Mouse (Mus musculus) gastrocnemius, adult 2 months (tissue): ENCODE results near the gene Ambra1. TPM values are rescaled to one million over a fixed set of nuclear protein-coding genes. Genes with fewer than 3 reads are reported as not detected.

Experiments
- DNase-seq: peaks from one replicate; pipeline ENCODE4 v3.0.0; 2022
- H3K27ac ChIP-seq: fragments of 200-600 bp; 2 replicates; pipeline ENCODE4 v1.8.1; 2022; ENCODE audit warnings: mild to moderate bottlenecking
- H3K4me3 ChIP-seq: fragments of 200-600 bp; 2 replicates; pipeline ENCODE4 v1.8.1; 2022; ENCODE audit warnings: mild to moderate bottlenecking, moderate library complexity
- CTCF ChIP-seq: fragments of 200-600 bp; IDR thresholded peaks from 2 replicates; pipeline ENCODE4 v1.8.1; 2022; ENCODE audit warnings: antibody characterized with exemption, mild to moderate bottlenecking, moderate library complexity
- intact Hi-C: fragments of 180-260 bp; cut with DNase I; formaldehyde crosslinking; loops from one replicate; pipeline ENCODE4 v1.15.1; 2025
- total RNA-seq, 2 experiments: library from RNA; stranded (reverse); gene quantifications; 2 replicates each; pipeline ENCODE4 v1.2.3; 2021

The Ambra1 gene
- total RNA-seq, 2 experiments from 2014 or later, result 16.7 to 18.1 TPM

DNA sequence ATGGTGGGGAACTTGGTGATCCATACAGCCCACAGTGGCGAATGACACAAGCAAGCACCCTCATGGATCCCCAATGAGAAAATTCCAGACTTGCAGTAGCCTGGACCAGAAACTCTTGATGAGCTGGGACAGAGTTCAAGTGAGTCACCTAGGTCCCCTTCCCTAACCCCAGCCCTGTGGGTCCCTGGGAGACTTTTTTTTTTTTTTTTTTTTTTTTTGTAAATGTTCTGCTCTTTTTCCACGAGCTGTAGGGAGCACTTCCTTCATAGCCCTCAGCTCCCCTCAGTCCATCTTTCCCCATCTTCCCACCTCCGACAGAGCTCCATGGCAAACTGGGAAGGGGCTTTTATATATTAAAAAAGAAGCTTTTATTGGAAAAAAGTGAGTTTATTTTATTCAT is 199.5 kb downstream of the Ambra1 start:
- intact Hi-C loops, result no loop called here
- no peak overlapping the region for H3K4me3 ChIP-seq

DNA sequence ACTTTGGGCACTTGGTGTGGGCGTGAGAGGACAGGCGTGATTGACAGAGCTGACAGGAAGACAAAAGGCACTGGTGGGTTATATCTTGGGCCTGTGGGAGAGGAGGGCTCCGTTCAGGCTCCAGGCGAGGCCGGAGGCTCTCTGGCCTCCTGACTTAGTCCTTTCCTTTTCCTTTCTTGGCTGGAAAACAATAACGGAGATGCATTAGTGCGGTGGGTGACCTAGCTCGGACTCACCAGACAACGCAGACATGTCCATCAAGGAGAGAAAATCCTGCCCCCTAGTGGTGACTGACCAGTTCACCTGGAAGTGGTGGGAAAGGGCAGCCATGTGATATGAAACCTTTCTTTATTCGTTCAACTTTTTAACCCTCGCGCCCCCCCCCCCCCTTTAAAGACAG is 200.0 kb downstream of the Ambra1 start:
- intact Hi-C loops, result no loop called here
- peak overlapping the region; percentile 60 for H3K4me3 ChIP-seq

More for the DNA sequence above, 199.5 kb downstream of the Ambra1 start:
- no peak overlapping the region for H3K27ac ChIP-seq
- no peak for TF ChIP-seq CTCF
- DNase-seq, result no peak

DNA sequence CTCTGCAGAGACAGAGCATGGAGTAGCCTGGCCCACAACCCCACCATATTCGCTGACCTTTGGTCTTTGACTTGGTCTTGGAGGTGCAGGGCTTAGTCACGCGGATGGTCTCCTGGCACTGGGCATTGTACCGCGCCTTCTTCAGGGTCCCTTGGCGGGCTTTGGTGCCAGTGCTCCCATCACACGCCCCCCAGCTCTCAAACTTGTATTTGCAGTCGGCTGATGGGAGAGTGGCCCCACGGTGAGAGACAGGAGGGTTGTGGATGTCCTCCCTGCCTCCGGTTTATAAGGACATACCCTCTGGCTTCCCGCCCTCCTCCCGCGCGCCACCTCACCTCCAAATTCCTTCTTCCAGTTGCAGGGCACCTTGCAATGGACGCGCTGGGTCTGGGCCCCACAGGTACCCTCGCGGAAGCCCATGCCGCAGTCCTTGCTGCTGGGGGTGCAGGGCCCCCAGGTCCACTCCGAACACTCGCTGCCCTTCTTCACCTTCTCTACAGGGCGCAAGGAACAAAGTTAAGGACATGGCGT is 200.9 kb downstream of the Ambra1 start:
- no peak for TF ChIP-seq CTCF
- peak overlapping the region; percentile 60 for H3K4me3 ChIP-seq
- no peak overlapping the region for H3K27ac ChIP-seq
- intact Hi-C loops, result no loop called here
- no peak for DNase-seq

More for the DNA sequence above, 200.0 kb downstream of the Ambra1 start:
- DNase-seq, result peak; percentile 71
- peak; percentile 76 for TF ChIP-seq CTCF
- no peak overlapping the region for H3K27ac ChIP-seq

DNA sequence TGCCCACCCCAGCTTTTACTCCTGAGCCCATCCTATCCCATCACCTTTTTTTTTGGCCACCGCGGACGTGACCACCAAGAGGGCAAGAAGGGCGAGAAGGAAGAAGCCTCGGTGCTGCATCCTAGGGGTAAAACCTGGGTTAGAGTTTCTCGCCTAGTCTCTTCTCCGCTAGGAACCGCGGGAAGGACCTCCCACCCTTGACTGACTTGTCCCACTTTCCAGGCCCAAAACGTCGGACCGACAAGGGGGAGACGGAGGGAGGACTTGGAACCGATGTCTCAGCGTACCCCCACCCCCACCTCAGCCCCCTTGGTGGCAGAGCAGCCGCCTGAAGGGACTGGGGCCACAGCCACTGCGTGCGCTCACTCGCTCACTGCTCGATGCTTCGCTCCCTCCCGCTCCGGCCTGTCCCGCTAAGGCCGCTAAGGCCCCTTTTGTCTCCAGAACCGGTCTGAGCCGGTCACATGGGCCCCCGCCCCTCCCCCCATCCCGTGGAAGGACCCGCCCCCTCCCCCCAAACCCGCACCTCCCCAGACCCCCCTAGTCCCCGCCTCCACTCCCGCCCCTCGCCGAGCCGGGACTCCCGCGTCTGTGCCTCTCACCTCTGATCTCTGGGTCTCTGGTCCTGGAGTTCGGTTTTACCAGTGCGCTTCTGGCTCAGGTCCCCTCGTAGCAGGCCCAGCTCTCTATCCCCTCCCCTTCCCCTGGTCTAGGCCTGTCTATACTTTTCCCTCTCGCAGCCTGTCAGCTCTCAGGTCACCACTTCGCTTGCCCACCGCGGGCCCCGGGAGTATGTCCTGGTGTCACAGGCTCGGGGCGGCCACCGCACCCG is 201.6 kb downstream of the Ambra1 start:
- Histone ChIP-seq H3K27ac (no peak overlapping the region), H3K4me3 (peak overlapping the region; percentile 60)
- DNase-seq, result no peak
- intact Hi-C loops, result no loop called here
- TF ChIP-seq CTCF, result no peak

DNA sequence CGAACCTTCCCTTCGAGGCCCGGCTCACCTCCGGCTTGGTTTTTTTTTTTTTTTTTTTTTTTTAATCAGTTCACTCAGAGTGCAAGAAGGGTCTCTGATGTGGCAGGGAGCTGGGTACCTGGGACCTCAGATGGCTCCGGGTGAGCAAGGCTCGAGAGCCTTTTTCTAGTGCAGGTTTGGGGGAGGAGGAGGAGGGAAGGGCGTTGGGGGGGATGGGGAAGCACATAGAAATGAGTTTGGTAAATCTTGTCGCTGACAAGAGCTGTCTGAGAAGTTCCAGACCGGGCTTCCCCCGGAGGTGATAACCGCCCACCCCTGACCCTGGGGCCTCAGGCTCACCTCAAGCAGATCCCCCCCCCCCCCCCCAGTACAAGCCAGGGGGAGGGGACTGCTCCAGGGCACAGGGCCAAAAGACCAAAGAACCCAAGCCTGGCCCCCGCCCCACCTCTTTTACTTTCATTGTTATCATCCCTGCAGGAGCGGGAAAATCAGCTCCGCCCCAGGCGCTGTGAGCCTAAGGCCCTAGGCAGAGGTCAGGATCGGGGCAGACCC is 202.3 kb downstream of the Ambra1 start, which contains the start of gene Mdk:
Gene Mdk (minus strand): TSS at position 138 of the 552 bp plus-strand sequence.
- intact Hi-C loops, result no loop called here
- Histone ChIP-seq H3K27ac (no peak within 1 kb of the TSS), H3K4me3 (peak within 1 kb of the TSS; percentile 60)
- DNase-seq, result no peak
- TF ChIP-seq CTCF, result no peak

DNA sequence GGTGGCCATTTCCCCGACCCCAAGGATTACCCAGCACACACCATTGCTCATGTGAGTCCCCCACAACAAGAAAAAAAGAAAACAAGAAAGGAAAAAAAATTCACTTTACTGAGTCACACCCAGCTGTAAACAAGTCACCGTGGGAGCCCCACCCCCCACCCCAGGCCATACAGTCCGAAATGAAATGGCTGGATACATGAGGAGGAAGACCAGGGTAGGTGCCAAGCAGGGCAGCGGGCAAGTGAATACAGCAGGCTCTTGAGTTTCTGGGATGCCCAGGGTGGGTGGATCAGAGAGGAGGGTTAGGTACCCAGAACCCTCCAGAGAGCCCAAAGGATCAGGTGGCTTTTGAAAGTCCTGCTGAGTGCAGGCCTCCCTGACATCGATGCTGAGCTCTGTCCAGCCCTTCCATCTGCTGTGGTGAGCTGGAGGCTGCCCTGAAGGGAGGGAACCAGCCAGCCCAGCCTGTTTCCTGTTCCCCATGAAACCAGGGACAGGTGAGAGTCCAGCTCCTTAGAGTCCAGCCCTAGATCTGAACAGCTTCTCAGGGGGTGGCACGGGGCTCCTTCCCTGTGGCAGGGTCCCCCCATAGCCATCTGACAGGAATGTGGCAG is 202.9 kb downstream of the Ambra1 start:
- no peak overlapping the region for H3K4me3 ChIP-seq
- H3K27ac ChIP-seq, result no peak overlapping the region
- intact Hi-C loops, result no loop called here
- DNase-seq, result no peak
- no peak for TF ChIP-seq CTCF

DNA sequence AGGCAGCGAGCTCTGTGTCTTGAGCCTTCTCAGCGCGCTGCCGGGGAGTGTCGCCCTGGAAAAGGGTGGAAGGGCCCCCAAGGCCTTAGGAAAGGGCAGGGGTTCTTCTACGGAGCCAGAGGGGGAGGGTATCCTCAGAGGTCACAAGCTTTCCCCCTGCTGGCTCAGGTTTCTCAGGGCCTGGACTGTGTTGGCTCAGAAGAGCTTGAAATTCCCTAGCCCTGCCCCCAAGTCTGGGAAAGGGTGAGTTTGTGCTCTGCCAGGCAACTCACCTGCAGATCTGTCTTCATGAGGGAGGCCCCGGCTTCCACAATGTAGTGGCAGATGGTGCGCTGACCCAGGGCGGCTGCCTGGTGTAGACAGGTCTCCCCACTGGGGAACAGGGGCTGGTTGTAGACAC is 203.5 kb downstream of the Ambra1 start:
- Histone ChIP-seq H3K27ac (no peak overlapping the region), H3K4me3 (no peak overlapping the region)
- DNase-seq, result no peak
- intact Hi-C loops, result no loop called here
- TF ChIP-seq CTCF, result no peak

DNA sequence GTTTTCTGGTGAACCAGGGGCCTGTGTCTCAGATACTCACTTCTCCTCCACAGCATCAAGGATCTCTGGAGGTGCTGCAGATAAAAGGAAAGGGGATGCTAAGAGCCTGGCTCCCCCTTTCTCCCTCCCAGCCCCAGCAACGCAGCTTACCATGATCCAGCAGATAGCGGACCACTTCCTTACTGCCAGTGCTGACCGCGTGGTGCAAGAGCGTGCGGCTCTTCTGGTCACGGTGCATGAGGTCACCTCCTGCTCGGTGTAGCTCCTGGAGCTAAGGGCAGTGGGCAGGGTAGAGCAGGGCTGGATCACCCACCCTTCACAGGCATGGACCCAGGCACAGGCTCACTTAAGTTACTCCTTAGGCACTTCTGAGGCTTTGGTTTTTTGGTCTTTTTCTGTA is 204.1 kb downstream of the Ambra1 start:
- DNase-seq, result no peak
- Histone ChIP-seq H3K4me3 (no peak overlapping the region), H3K27ac (no peak overlapping the region)
- no peak for TF ChIP-seq CTCF
- intact Hi-C loops, result no loop called here

DNA sequence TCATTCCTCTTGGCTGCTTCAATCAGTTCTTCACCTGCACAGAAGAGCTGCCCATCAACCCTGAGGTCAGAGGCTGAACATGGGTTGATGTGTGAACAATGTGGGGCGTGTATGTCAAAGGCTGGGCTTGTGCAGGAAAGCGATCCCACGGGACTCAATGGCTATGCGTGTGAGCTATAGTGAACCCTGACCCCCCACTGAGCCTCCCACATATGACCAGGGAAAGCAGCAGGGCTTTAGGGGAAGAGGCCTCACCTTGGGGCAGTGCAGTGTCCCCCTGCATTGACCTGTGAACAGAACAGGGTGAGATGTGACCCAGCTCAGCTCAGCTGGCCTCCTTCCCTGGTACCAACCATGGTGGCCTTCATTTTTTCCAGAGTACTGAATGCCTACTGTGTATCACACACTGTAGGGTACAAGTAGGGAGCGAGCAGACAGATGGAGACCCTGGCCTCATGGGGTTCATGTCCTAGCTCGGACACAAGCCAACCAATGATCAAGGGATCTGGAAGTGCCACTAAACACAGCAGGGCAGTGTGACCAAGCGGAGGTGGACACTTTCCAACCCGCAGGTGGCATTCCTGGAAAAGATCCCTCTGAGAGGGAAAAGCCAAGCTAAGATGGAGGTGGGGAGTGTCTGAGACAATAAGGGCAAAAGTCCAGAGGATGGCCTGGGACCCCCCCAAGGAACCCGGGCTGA is 205.0 kb downstream of the Ambra1 start:
- H3K27ac ChIP-seq, result no peak overlapping the region
- H3K4me3 ChIP-seq, result no peak overlapping the region
- DNase-seq, result no peak
- intact Hi-C loops, result no loop called here
- no peak for TF ChIP-seq CTCF

DNA sequence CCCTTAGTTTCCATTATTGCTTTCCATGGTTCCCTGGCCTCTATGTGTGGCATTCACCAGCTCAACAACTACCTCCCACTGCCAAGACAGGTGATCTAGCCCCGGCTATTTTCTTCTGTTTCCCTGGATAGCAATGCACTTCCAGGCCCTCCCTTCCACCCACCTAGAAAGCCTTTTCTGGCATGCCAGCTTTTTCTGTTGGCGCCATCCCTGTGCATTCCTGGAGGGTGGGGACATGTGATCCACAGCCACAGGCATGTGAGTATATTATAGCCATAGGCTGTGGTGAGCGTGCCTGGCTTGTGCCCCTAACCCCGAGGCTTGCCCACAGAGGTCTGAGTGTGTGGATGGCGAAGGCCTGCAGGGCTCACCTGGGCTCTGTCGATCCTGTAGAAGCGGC is 206.2 kb downstream of the Ambra1 start:
- DNase-seq, result no peak
- TF ChIP-seq CTCF, result no peak
- Histone ChIP-seq H3K27ac (no peak overlapping the region), H3K4me3 (no peak overlapping the region)
- intact Hi-C loops, result no loop called here

DNA sequence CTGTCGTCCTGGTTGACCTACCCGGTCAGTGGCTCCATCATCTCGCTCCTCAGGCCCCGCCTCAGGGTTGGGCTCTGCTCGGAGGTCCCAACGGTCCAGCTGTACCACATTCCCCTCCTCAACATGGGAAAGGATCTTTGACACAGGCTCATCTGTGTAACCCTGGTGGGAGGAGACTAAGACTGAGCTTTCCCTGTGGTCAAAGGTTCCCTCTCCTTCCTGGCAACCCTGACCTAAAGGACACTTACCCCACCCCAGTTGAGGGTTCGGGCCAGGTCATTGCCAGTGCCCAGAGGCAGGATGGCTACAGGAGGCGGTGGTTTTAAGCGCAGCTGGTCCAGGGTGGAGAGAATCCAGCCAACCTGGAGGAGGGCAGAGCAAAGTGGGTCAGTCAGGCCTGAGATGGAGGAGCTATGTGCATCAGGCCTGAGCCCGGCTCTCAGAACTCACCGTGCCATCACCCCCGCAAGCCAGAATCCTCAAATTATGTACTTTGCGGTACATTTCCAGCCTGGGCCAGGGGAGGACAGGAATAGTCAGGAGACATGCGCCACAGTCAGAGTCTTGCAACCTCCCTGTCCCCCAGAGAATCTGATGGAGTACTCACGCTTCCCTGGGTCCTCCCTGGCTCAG is 209.5 kb downstream of the Ambra1 start:
- intact Hi-C loops, result no loop called here
- DNase-seq, result no peak

DNA sequence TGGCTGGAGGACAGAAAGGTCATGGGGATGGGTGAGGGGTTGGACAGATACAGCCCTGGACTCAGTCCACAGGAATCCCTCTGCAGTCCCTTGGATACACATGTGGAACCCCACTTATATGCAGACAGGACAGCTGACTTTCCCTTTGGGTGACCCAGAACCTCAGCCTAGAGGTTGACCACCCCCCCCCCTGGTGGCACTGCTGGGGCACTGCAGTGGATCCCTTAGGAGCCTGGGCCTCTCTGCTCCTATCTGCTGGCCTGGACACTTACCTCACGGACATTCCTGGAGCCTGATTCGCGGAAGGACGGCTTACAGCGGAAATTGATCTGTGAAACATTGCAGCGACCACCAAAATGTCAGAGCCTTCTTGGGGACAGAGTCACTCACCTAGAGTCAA is 212.4 kb downstream of the Ambra1 start:
- no peak for DNase-seq

More for the DNA sequence above, 209.5 kb downstream of the Ambra1 start:
- Histone ChIP-seq H3K4me3 (no peak overlapping the region), H3K27ac (no peak overlapping the region)
- no peak for TF ChIP-seq CTCF

More for the DNA sequence above, 212.4 kb downstream of the Ambra1 start:
- intact Hi-C loops, result loop anchor here (10.0 kb wide), 1 partner anchor 1102 kb away; the partner anchor contains the start of gene Prdm11
- H3K27ac ChIP-seq, result no peak overlapping the region
- TF ChIP-seq CTCF, result peak; percentile 51
- H3K4me3 ChIP-seq, result no peak overlapping the region
